Mouse (Mus musculus): Measurements from ENCODE around the gene Uts2b.
"Not testable (repeated sequence)": the region's sequence is repeated elsewhere in the genome, so short reads cannot be mapped to it uniquely, and the experiment has no call there.

Gene Uts2b

GRCm38 (mm10) chr16:27376556-27376955 lies 6.5 kb upstream of the Uts2b start:
- in situ Hi-C loops (cut with MboI; ENCODE audit: low sequenced_read_pairs), result no loop called here

GRCm38 (mm10) chr16:27375318-27375717 lies 5.3 kb upstream of the Uts2b start:
- in situ Hi-C loops (cut with MboI; ENCODE audit: low sequenced_read_pairs), result no loop called here

GRCm38 (mm10) chr16:27374139-27374538 lies 4.1 kb upstream of the Uts2b start:
- in situ Hi-C loops (cut with MboI; ENCODE audit: low sequenced_read_pairs), result no loop called here

- in situ Hi-C loops (cut with MboI; ENCODE audit: low sequenced_read_pairs), result no loop called here
Observed at GRCm38 (mm10) chr16:27370700-27371099, 661 bp upstream of the Uts2b start.

- in situ Hi-C loops (cut with MboI; ENCODE audit: low sequenced_read_pairs), result no loop called here
Observed at GRCm38 (mm10) chr16:27360059-27360458, 10.0 kb downstream of the Uts2b start.

- in situ Hi-C loops (cut with MboI; ENCODE audit: low sequenced_read_pairs), result no loop called here
Observed at GRCm38 (mm10) chr16:27354464-27354863, 15.6 kb downstream of the Uts2b start.

GRCm38 (mm10) chr16:27349878-27350532 lies 20.0 kb downstream of the Uts2b start:
- in situ Hi-C loops (cut with MboI; ENCODE audit: low sequenced_read_pairs), result no loop called here

GRCm38 (mm10) chr16:27349235-27349634 lies 20.8 kb downstream of the Uts2b start:
- in situ Hi-C loops (cut with MboI; ENCODE audit: low sequenced_read_pairs), result no loop called here

- in situ Hi-C loops (cut with MboI; ENCODE audit: low sequenced_read_pairs), result no loop called here
Observed at GRCm38 (mm10) chr16:27348359-27348758, 21.7 kb downstream of the Uts2b start.

- in situ Hi-C loops (cut with MboI; ENCODE audit: low sequenced_read_pairs), result no loop called here
Observed at GRCm38 (mm10) chr16:27347521-27347920, 22.5 kb downstream of the Uts2b start.

- in situ Hi-C loops (cut with MboI; ENCODE audit: low sequenced_read_pairs), result no loop called here
Observed at GRCm38 (mm10) chr16:27326463-27326862, 43.6 kb downstream of the Uts2b start.

- in situ Hi-C loops (cut with MboI; ENCODE audit: low sequenced_read_pairs), result no loop called here
Observed at GRCm38 (mm10) chr16:27322047-27322446, 48.0 kb downstream of the Uts2b start.

- in situ Hi-C loops (cut with MboI; ENCODE audit: low sequenced_read_pairs), result no loop called here
Observed at GRCm38 (mm10) chr16:27319099-27319498, 50.9 kb downstream of the Uts2b start.

GRCm38 (mm10) chr16:27307189-27307588 lies 62.9 kb downstream of the Uts2b start, which contains the start of gene Ostn:
Gene Ostn, plus strand, starts transcription at chr16:27307489.
- in situ Hi-C loops (cut with MboI; ENCODE audit: low sequenced_read_pairs), result not testable (repeated sequence)

Measured in CH12F3 (cell line).